Comparison of ENCODE assay signal across 26 mouse cellular contexts in genomic region chr4:53153711-53154110, GRCm38 (mm10). TPM values are rescaled to one million over a fixed set of nuclear protein-coding genes. Genes with fewer than 3 reads are reported as not detected.
A peak's percentile ranks its signal among the peaks of the same experiment; 100 is the strongest.
DNase-seq lines count a peak whose midpoint lies in the region; ATAC-seq and TF ChIP-seq lines count a peak whose summit lies in the region.
"Had no signal": no experiment of that assay in that cellular context is flagged by ENCODE, and none has a peak within 500 bp of the region (broad histone marks: within the 10 kb centered on the region; RNA-seq: fewer than 3 reads in every experiment).

No protein-coding gene starts in this region.

- H3K4me3 ChIP-seq in heart, postnatal 0 days (ENCODE audit: low read depth, low read length), result no peak overlapping the region
- no peak overlapping the region for H3K4me3 ChIP-seq in heart, embryonic 11.5 days (ENCODE audit: low read depth, low read length)
- H3K4me3 ChIP-seq in midbrain, embryonic 14.5 days (replicated peaks; ENCODE audit: low read depth, low read length), result no peak overlapping the region
- H3K4me3 ChIP-seq in midbrain, postnatal 0 days (ENCODE audit: low read depth, low read length), result no peak overlapping the region
- no peak overlapping the region for H3K4me3 ChIP-seq in liver, embryonic 13.5 days (replicated peaks)
- H3K4me3 ChIP-seq: forebrain, embryonic 13.5 days; heart, adult 2 months; heart, embryonic 13.5 days; intestine, embryonic 15.5 days; limb, embryonic 12.5 days; stomach, embryonic 15.5 days had no signal

- H3K9me3 ChIP-seq in heart, postnatal 0 days (replicated peaks; ENCODE audit: control insufficient read depth, low read length), result no peaks in the 10 kb centered on the region
- H3K9me3 ChIP-seq in heart, embryonic 11.5 days (replicated peaks; ENCODE audit: control insufficient read depth, low read length), result no peaks in the 10 kb centered on the region
- no peaks in the 10 kb centered on the region for H3K9me3 ChIP-seq in midbrain, embryonic 14.5 days (ENCODE audit: control insufficient read depth, low read length)
- H3K9me3 ChIP-seq in midbrain, postnatal 0 days (ENCODE audit: low read length), result no peaks in the 10 kb centered on the region
- no peaks in the 10 kb centered on the region for H3K9me3 ChIP-seq in liver, embryonic 13.5 days (replicated peaks)
- H3K9me3 ChIP-seq: forebrain, embryonic 13.5 days; heart, embryonic 13.5 days; intestine, embryonic 15.5 days; limb, embryonic 12.5 days; megakaryocyte, embryonic 14.5 days; stomach, embryonic 15.5 days had no signal

- H3K4me1 ChIP-seq in heart, postnatal 0 days (ENCODE audit: control insufficient read depth, insufficient read depth), result peaks cover 11% of the 10 kb centered on the region; the same call in 1 of the 2 replicates
- no peaks in the 10 kb centered on the region; the same call in 1 of the 2 replicates for H3K4me1 ChIP-seq in heart, embryonic 11.5 days (ENCODE audit: control insufficient read depth, insufficient read depth, low read length)
- peaks cover 19% of the 10 kb centered on the region for H3K4me1 ChIP-seq in midbrain, embryonic 14.5 days (ENCODE audit: control insufficient read depth, insufficient read depth, low read length)
- H3K4me1 ChIP-seq in midbrain, postnatal 0 days (ENCODE audit: insufficient read depth, low read length), result peaks cover 2% of the 10 kb centered on the region; the same call in 1 of the 2 replicates
- H3K4me1 ChIP-seq in liver, embryonic 13.5 days (replicated peaks), result peaks cover 33% of the 10 kb centered on the region
- H3K4me1 ChIP-seq: stomach, embryonic 15.5 days had no signal

- H3K4me2 ChIP-seq in heart, postnatal 0 days (ENCODE audit: low read depth, low read length), result no peak overlapping the region
- H3K4me2 ChIP-seq in heart, embryonic 11.5 days, result no peak overlapping the region
- no peak overlapping the region for H3K4me2 ChIP-seq in midbrain, embryonic 14.5 days (ENCODE audit: low read length)
- no peak overlapping the region for H3K4me2 ChIP-seq in midbrain, postnatal 0 days (ENCODE audit: low read depth, low read length, poor library complexity, severe bottlenecking)
- H3K4me2 ChIP-seq in liver, embryonic 13.5 days, result no peak overlapping the region
- H3K4me2 ChIP-seq: forebrain, embryonic 13.5 days; heart, embryonic 13.5 days; intestine, embryonic 15.5 days; limb, embryonic 12.5 days; stomach, embryonic 15.5 days had no signal

- no peak for TF ChIP-seq EP300 in heart, postnatal 0 days (IDR thresholded peaks at IDR 0.05; ENCODE audit: low read depth)

- TF ChIP-seq CTCF in heart, postnatal 0 days (IDR thresholded peaks at IDR 0.05; ENCODE audit: low read depth), result no peak
- no peak for TF ChIP-seq CTCF in midbrain, postnatal 0 days (IDR thresholded peaks at IDR 0.05)

- ATAC-seq in heart, postnatal 0 days (ENCODE audit: insufficient read depth, low read depth), result peak; percentile 66; the same call in 1 of the 2 replicates
- no peak for ATAC-seq in heart, embryonic 11.5 days (replicated peaks; ENCODE audit: insufficient number of reproducible peaks, low FRiP score, low TSS enrichment)
- ATAC-seq in midbrain, embryonic 14.5 days (ENCODE audit: low FRiP score, low TSS enrichment), result no peak
- ATAC-seq in midbrain, postnatal 0 days (ENCODE audit: low FRiP score), result no peak
- peak; percentile 45; the same call in 1 of the 2 replicates for ATAC-seq in liver, embryonic 13.5 days (ENCODE audit: low read depth)
- ATAC-seq: forebrain, embryonic 13.5 days; hindbrain, postnatal 0 days; intestine, embryonic 15.5 days; lung, postnatal 0 days had no signal

- no peaks in the 10 kb centered on the region for H3K27me3 ChIP-seq in heart, postnatal 0 days (ENCODE audit: control insufficient read depth, insufficient read depth, low read length)
- no peaks in the 10 kb centered on the region for H3K27me3 ChIP-seq in heart, embryonic 11.5 days (ENCODE audit: control insufficient read depth, insufficient read depth, low read length)
- peaks cover 2% of the 10 kb centered on the region; the same call in 1 of the 2 replicates for H3K27me3 ChIP-seq in midbrain, embryonic 14.5 days (ENCODE audit: control insufficient read depth, insufficient read depth, low read length)
- H3K27me3 ChIP-seq in midbrain, postnatal 0 days (ENCODE audit: insufficient read depth, low read length), result no peaks in the 10 kb centered on the region
- H3K27me3 ChIP-seq in liver, embryonic 13.5 days, result peaks cover 2% of the 10 kb centered on the region
- H3K27me3 ChIP-seq: forebrain, embryonic 13.5 days; heart, embryonic 13.5 days; intestine, embryonic 15.5 days; limb, embryonic 12.5 days; stomach, embryonic 15.5 days had no signal

- intact Hi-C loops in left cerebral cortex, postnatal 36 days (cut with DNase I), result no loop called here

- no peak overlapping the region for H3K27ac ChIP-seq in heart, postnatal 0 days (ENCODE audit: low read depth)
- no peak overlapping the region for H3K27ac ChIP-seq in heart, embryonic 11.5 days (ENCODE audit: low read depth, low read length)
- no peak overlapping the region for H3K27ac ChIP-seq in midbrain, embryonic 14.5 days (replicated peaks; ENCODE audit: low read depth, low read length)
- no peak overlapping the region for H3K27ac ChIP-seq in midbrain, postnatal 0 days (ENCODE audit: low read depth, low read length)
- H3K27ac ChIP-seq in liver, embryonic 13.5 days, result no peak overlapping the region
- H3K27ac ChIP-seq: forebrain, embryonic 13.5 days; heart, embryonic 13.5 days; hindbrain, postnatal 0 days; intestine, embryonic 15.5 days; limb, embryonic 12.5 days; stomach, embryonic 15.5 days had no signal

- DNase-seq in heart, postnatal 0 days (ENCODE audit: low spot score), result no peak
- peak; percentile 32 for DNase-seq in midbrain, embryonic 14.5 days
- DNase-seq in midbrain, postnatal 0 days (ENCODE audit: low spot score), result no peak
- DNase-seq in liver, embryonic 13.5 days, result no peak
- DNase-seq in left cerebral cortex, postnatal 36 days (ENCODE audit: low spot score in 2 of 2), result no peak
- DNase-seq in right cerebral cortex, adult 2 months (ENCODE audit: low spot score in 2 of 2), result no peak
- DNase-seq: adrenal gland, postnatal 36 days; cerebellum, adult 8-10 months; cerebellum, postnatal 25 days; gastrocnemius, postnatal 36 days; heart, adult 2 months; kidney, adult 8-10 months; kidney, postnatal 10 days; layer of hippocampus, adult 9-11 months; lung, adult 18-20 months; lung, postnatal 4 days; right cerebral cortex, postnatal 14 days had no signal

- no peaks in the 10 kb centered on the region for H3K36me3 ChIP-seq in heart, postnatal 0 days (replicated peaks; ENCODE audit: control insufficient read depth, insufficient read depth, low read length)
- no peaks in the 10 kb centered on the region for H3K36me3 ChIP-seq in heart, embryonic 11.5 days (ENCODE audit: control insufficient read depth, insufficient read depth, low read length)
- no peaks in the 10 kb centered on the region for H3K36me3 ChIP-seq in midbrain, embryonic 14.5 days (ENCODE audit: control insufficient read depth, insufficient read depth, low read length)
- no peaks in the 10 kb centered on the region for H3K36me3 ChIP-seq in midbrain, postnatal 0 days (ENCODE audit: insufficient read depth, low read length)
- H3K36me3 ChIP-seq in liver, embryonic 13.5 days, result no peaks in the 10 kb centered on the region
- H3K36me3 ChIP-seq: heart, embryonic 13.5 days; intestine, embryonic 15.5 days; limb, embryonic 12.5 days; stomach, embryonic 15.5 days had no signal

- 46% methylated on average over 6 of the region's 6 CpGs for WGBS in heart, postnatal 0 days
- 36% methylated on average over 6 of the region's 6 CpGs for WGBS in heart, embryonic 11.5 days (ENCODE audit: insufficient replicate concordance)
- 36% methylated on average over 6 of the region's 6 CpGs for WGBS in midbrain, embryonic 14.5 days
- 40% methylated on average over 6 of the region's 6 CpGs for WGBS in midbrain, postnatal 0 days
- 60% methylated on average over 6 of the region's 6 CpGs for WGBS in liver, embryonic 13.5 days (ENCODE audit: insufficient replicate concordance)

- no peak overlapping the region for H3K9ac ChIP-seq in heart, postnatal 0 days (replicated peaks; ENCODE audit: low read depth, low read length)
- H3K9ac ChIP-seq in heart, embryonic 11.5 days (ENCODE audit: low read depth, low read length), result no peak overlapping the region
- no peak overlapping the region for H3K9ac ChIP-seq in midbrain, embryonic 14.5 days (replicated peaks; ENCODE audit: low read length)
- no peak overlapping the region for H3K9ac ChIP-seq in midbrain, postnatal 0 days (replicated peaks; ENCODE audit: low read length, poor library complexity, severe bottlenecking)
- no peak overlapping the region for H3K9ac ChIP-seq in liver, embryonic 13.5 days
- H3K9ac ChIP-seq: forebrain, embryonic 13.5 days; heart, embryonic 13.5 days; intestine, embryonic 15.5 days; limb, embryonic 12.5 days; stomach, embryonic 15.5 days had no signal

RNA-seq across cellular contexts. Expression of gene Abca1, which starts 6.0 kb away (rescaled TPM):
- 18.1 and 18.3 TPM in 2 replicates for total RNA-seq in heart, postnatal 0 days (2014; rRNA removed; ENCODE audit: low replicate concordance)
- polyA plus RNA-seq in heart, postnatal 0 days (2015; fragmentation: Nextera tagmentation; extraction: Ambion mirVana), result 3.1 and 3.7 TPM in 2 replicates
- 2.5 and 2.8 TPM in 2 replicates for polyA plus RNA-seq in heart, embryonic 11.5 days (2014; fragmentation: Nextera tagmentation; extraction: Ambion mirVana)
- 9.0 and 16.9 TPM in 2 replicates for polyA plus RNA-seq in midbrain, embryonic 14.5 days (2014; fragmentation: Nextera tagmentation; extraction: Ambion mirVana)
- total RNA-seq in midbrain, postnatal 0 days (2014; rRNA removed), result 49.2 and 63.5 TPM in 2 replicates
- 8.0 and 8.6 TPM in 2 replicates for polyA plus RNA-seq in midbrain, postnatal 0 days (2015; fragmentation: Nextera tagmentation; extraction: Ambion mirVana)
- polyA plus RNA-seq in liver, embryonic 13.5 days (2015; fragmentation: Nextera tagmentation; extraction: Ambion mirVana), result 6.5 and 8.4 TPM in 2 replicates
- 10 to 100 TPM; 15.9 to 19.5 TPM for total RNA-seq in left cerebral cortex, postnatal 36 days (2021)

Comparison
In these comparisons a context has a peak if more than half of its experiments do, and no peak if none do; other contexts are left out.
1. ATAC-seq: peak in heart, postnatal 0 days (single experiment) and liver, embryonic 13.5 days (single experiment); none in heart, embryonic 11.5 days (single experiment), midbrain, embryonic 14.5 days (single experiment) and midbrain, postnatal 0 days (single experiment).